Mouse (Mus musculus) kidney, postnatal 0 days (tissue): Measurements from ENCODE around the gene Slc22a23. TPM values are rescaled to one million over a fixed set of nuclear protein-coding genes. Genes with fewer than 3 reads are reported as not detected.

Source experiments
- ATAC-seq: fragments of 200-750 bp; cut with Nextera tagmentation; replicated peaks from 2 replicates; pipeline ENCODE4 v1.8.0; 2017; ENCODE audit warnings: low read depth, moderate number of reproducible peaks, moderate TSS enrichment, moderate library complexity; ENCODE audit not compliant: low FRiP score
- DNase-seq: peaks from one replicate; pipeline ENCODE4 v3.0.0-alpha.2; 2016; ENCODE audit warnings: low spot score
- H3K27ac ChIP-seq: fragments of 300-500 bp; sonication (generic); 2 replicates; pipeline ENCODE4 v1.5.1; 2014; ENCODE audit warnings: mild to moderate bottlenecking
- H3K27me3 ChIP-seq: fragments of 300-500 bp; sonication (generic); 2 replicates; pipeline ENCODE4 v1.6.1; 2014; ENCODE audit warnings: low read length, mixed read lengths; ENCODE audit not compliant: insufficient read depth
- H3K36me3 ChIP-seq: fragments of 300-500 bp; sonication (generic); 2 replicates; pipeline ENCODE4 v1.6.1; 2014; ENCODE audit warnings: low read length, mixed read lengths; ENCODE audit not compliant: insufficient read depth
- H3K4me1 ChIP-seq: fragments of 300-500 bp; sonication (generic); replicated peaks from 2 replicates; pipeline ENCODE4 v1.6.1; 2014; ENCODE audit warnings: antibody characterized with exemption, low read length, mixed read lengths; ENCODE audit not compliant: insufficient read depth
- H3K4me2 ChIP-seq: fragments of 300-500 bp; sonication (generic); 2 replicates; pipeline ENCODE4 v1.6.1; 2014; ENCODE audit warnings: mild to moderate bottlenecking, low read length, moderate library complexity, mixed read lengths
- H3K4me3 ChIP-seq: fragments of 300-500 bp; sonication (generic); replicated peaks from 2 replicates; pipeline ENCODE4 v1.5.1; 2014; ENCODE audit warnings: low read depth, low read length
- H3K9ac ChIP-seq: fragments of 300-500 bp; sonication (generic); 2 replicates; pipeline ENCODE4 v1.6.1; 2014; ENCODE audit warnings: low read depth, low read length
- H3K9me3 ChIP-seq: fragments of 300-500 bp; sonication (generic); replicated peaks from 2 replicates; pipeline ENCODE4 v1.6.1; 2016; ENCODE audit warnings: low read length, inconsistent platforms, mixed read lengths
- CTCF ChIP-seq: IDR thresholded peaks from 2 replicates; pipeline ENCODE4 v1.5.1; 2016; ENCODE audit warnings: antibody characterized with exemption, low read depth, mild to moderate bottlenecking, moderate library complexity
- WGBS: fragments of 180-500 bp; shearing (Covaris S2); extraction: QIAGEN DNeasy Blood & Tissue Kit; methylation state at CpG from one replicate; pipeline ENCODE4 v1.1.7; 2014; 5-methylcytosine and 5-hydroxymethylcytosine counted together
- polyA plus RNA-seq: library from polyadenylated mRNA; unstranded; fragments of >200 nt; fragmentation: Nextera tagmentation; extraction: Ambion mirVana; gene quantifications from 2 replicates; pipeline ENCODE4 v1.2.1, GENCODE M21; 2015

Gene Slc22a23
- polyA plus RNA-seq, 1 experiment from 2014 or later, result 4.3 TPM

DNA sequence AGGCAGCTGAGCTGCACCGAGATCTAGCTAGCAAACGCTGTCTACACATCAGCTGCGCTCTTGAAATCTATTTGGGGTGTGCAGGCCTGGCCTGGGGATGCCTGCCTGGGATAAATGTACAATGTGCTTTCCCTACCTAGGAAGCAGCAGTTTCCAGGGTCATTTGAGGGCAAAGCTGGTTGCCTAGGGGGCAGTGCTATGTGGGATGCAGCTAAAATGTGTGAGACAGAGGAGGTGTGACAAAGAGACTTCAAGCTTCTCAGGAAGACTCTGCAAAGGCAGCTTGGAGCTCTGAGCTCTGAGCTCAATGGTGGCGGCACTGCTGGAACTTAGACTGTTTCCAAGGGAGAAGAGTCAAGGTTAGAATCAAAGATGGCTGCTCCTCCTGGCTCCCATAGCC, 30.2 kb upstream of the Slc22a23 start:
- TF ChIP-seq CTCF, result no peak
- Histone ChIP-seq H3K36me3 (no peaks in the 10 kb centered on the region), H3K4me2 (no peak overlapping the region), H3K4me3 (no peak overlapping the region), H3K9me3 (no peaks in the 10 kb centered on the region), H3K9ac (no peak overlapping the region), H3K27me3 (no peaks in the 10 kb centered on the region), H3K27ac (no peak overlapping the region), H3K4me1 (no peaks in the 10 kb centered on the region)
- DNase-seq (no peak), ATAC-seq (no peak)
- WGBS, result 85% methylated on average over 4 of the region's 4 CpGs

DNA sequence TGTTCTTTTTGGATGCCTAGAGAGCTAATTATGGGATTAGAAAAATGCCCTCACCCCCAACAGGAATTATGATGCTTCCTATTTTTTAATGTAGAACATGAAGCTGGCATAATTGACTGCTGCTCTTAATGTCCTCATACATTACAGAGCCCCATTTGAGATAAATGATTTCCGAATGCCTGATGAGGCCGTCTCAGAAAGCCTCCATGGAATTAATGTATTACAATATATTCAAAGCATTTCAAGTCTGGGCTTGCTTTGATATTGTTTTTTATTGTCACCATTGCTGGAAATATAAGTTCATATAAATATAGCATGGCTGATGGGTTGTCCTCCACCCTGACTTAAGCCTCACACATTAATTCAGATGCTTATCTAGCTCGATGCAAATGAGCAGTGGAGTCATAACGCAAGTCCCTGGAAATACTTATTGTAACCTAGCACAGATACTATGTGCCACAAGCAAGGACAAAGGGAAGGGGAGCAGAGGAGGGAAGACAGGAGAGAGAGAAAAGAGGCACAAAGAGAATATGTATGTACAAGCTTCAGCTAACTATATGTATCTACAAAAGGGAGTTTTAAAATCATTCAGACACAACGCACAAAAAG, 28.0 kb upstream of the Slc22a23 start:
- H3K27me3 ChIP-seq, result no peaks in the 10 kb centered on the region
- ATAC-seq (no peak), DNase-seq (no peak)
- H3K4me1 ChIP-seq, result no peaks in the 10 kb centered on the region
- H3K9me3 ChIP-seq, result no peaks in the 10 kb centered on the region
- TF ChIP-seq CTCF, result no peak
- WGBS, result 91% methylated on average over 5 of the region's 5 CpGs
- H3K9ac ChIP-seq, result no peak overlapping the region
- no peak overlapping the region for H3K27ac ChIP-seq
- H3K36me3 ChIP-seq, result no peaks in the 10 kb centered on the region
- H3K4me2 ChIP-seq, result no peak overlapping the region
- no peak overlapping the region for H3K4me3 ChIP-seq

DNA sequence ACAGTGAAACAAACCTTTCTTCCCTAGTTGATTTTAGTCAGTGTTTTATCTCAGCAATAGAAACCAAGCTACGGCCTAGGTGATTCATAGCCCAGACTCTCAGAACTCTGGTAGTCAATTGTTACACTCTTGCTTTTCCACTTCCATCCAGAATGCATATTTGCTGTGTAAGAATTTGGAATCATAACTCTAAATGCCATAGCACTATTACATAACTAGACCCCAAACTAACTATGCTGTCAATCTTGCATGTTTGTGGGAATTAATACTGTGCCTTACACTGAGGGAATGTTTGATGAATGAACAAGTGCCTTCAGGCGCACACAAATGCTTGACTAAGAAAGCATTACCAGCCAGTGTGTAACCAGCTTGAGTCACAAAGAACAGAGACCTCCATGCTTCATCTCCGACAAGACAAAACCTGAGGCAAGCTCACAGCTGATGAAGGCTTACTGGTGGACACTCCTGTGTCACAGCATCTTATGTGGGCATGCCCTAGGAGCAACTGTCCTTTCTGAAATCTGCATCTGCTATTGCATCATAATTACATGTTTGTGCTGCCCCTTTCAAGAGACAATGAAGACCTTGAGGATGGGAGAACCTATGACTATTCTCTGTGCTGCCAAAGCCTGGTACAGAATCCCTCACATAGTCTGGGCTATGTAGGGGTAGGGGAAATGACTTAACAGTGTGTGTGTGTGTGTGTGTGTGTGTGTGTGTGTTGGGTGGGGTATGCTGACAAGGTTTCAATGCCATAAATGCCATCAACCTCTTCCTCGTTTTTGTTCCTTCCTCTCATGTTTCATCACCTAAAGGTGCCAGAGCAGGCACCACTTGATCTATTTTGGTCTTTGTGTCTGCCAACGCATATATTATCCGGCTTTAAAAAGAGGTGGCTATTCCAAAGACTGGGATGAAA, 27.2 kb upstream of the Slc22a23 start:
- Histone ChIP-seq H3K4me3 (no peak overlapping the region), H3K4me1 (no peaks in the 10 kb centered on the region), H3K4me2 (no peak overlapping the region), H3K27ac (no peak overlapping the region), H3K27me3 (no peaks in the 10 kb centered on the region), H3K36me3 (no peaks in the 10 kb centered on the region), H3K9me3 (no peaks in the 10 kb centered on the region), H3K9ac (no peak overlapping the region)
- no peak for DNase-seq
- 83% methylated on average over 6 of the region's 6 CpGs for WGBS
- TF ChIP-seq CTCF, result no peak
- no peak for ATAC-seq

DNA sequence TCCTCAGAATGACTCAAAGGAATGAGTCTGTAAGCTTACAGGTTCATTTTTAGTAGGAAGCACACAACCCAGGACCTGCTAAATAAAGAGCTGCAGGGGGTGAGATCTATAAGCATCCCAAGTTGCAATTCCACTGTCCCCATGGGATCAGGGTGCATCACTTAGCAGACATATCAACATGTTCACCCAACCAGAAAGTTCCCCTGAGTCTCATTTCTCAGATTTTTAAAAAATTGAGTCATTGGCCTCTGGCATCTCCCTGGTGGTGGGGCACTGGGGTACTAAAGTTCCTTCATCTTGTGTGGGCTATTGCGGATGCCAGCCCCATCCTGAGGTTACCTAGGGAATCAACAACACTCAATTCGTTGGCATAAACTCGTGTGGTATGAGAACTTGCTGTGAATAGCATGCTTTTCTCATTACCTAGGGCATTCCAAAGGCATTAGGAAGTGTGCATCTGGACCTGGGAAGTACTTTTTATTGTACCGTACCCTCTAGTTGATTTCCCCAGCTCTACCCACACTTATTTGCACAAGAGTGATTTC, 25.4 kb upstream of the Slc22a23 start:
- H3K4me3 ChIP-seq, result no peak overlapping the region
- WGBS, result 91% methylated on average over 4 of the region's 4 CpGs
- no peak overlapping the region for H3K27ac ChIP-seq
- DNase-seq, result no peak
- no peak overlapping the region for H3K4me2 ChIP-seq
- no peaks in the 10 kb centered on the region for H3K9me3 ChIP-seq
- TF ChIP-seq CTCF, result no peak
- ATAC-seq, result no peak
- H3K27me3 ChIP-seq, result no peaks in the 10 kb centered on the region
- H3K36me3 ChIP-seq, result no peaks in the 10 kb centered on the region
- no peak overlapping the region for H3K9ac ChIP-seq
- no peaks in the 10 kb centered on the region for H3K4me1 ChIP-seq

DNA sequence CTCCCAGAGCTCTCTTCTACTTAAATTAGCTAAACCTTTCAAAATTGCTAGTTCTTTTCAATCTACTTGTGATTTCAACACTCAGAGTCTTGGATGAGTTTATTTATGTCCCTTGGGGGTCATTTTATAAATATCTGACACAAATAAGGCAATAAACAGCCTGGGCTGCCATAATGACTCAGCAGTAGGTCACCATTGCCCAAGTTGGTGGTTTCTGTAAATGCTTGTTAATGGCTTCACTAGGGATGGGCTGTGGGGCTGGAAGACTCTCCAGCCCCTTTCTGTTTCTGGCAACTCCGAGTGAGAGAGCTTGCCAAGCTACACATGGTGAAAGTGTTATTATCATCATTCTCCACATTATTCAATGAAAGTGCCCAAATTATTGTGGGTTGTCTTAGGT, 20.2 kb upstream of the Slc22a23 start:
- no peaks in the 10 kb centered on the region for H3K36me3 ChIP-seq
- H3K27ac ChIP-seq, result no peak overlapping the region
- WGBS, result 61% methylated on average over 1 of the region's 1 CpGs
- DNase-seq (no peak), ATAC-seq (no peak)
- no peaks in the 10 kb centered on the region for H3K4me1 ChIP-seq
- no peak overlapping the region for H3K4me2 ChIP-seq
- no peak for TF ChIP-seq CTCF
- no peak overlapping the region for H3K9ac ChIP-seq
- no peaks in the 10 kb centered on the region for H3K27me3 ChIP-seq
- no peaks in the 10 kb centered on the region for H3K9me3 ChIP-seq
- no peak overlapping the region for H3K4me3 ChIP-seq

DNA sequence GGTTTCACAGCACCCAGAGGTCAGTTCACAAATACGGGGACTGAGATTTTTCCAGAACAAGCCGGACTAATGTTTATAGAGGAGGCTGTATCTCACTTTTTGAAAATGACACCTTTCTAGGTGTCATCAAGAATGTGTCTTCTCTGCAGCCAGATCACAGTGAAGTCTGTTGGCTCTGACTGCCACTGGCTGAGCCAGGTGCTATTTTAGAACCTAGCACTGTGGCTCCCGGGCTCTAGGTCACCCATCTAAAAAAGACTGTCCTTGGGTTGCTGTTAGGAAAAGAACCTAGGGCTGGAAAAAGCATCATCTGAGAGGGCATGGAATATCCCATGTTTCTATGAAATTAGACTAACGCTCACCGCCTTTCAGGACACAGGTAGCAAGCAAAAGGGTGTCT, 10.7 kb upstream of the Slc22a23 start:
- WGBS, result 93% methylated on average over 5 of the region's 5 CpGs
- H3K4me2 ChIP-seq, result no peak overlapping the region
- no peak overlapping the region for H3K27ac ChIP-seq
- TF ChIP-seq CTCF, result no peak
- no peaks in the 10 kb centered on the region for H3K9me3 ChIP-seq
- no peaks in the 10 kb centered on the region for H3K36me3 ChIP-seq
- H3K9ac ChIP-seq, result no peak overlapping the region
- H3K4me1 ChIP-seq, result no peaks in the 10 kb centered on the region
- no peak overlapping the region for H3K4me3 ChIP-seq
- no peak for DNase-seq
- H3K27me3 ChIP-seq, result no peaks in the 10 kb centered on the region
- no peak for ATAC-seq
